Mouse (Mus musculus): Measurements from ENCODE around the gene Olfr844.

Olfr844 gene

DNA sequence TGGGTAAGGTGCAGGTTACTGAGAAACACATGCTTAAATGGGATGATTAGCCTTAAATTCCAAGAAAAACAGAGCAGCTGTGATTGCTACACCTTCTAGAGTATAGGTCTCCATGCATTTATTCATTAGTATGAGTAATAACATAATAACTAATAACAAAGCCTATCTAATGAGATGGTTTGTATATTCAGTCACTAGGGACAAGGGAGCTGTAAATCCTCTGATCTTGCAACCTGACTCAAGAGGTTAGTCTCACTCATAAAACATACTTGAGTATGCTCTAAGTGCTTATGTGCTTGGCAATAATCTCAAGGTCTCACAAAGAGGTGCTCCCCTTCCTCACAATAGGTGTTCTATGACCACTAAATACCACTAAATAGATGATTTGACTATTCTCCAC is at the start of gene Olfr844:
TSS of gene Olfr844 (plus strand) at position 301 of the 400 bp plus-strand sequence.
- no peak for DNase-seq

GRCm38 (mm10) chr9:19336157-19336556 is 20.0 kb downstream of the Olfr844 start, which contains the start of gene Olfr845:
Olfr845 (plus strand) TSS chr9:19336457.
- DNase-seq = no peak

- DNase-seq = no peak
These were observed 47.8 kb downstream of the Olfr844 start, which contains the start of gene Olfr846 for GRCm38 (mm10) chr9:19363905-19364304. Olfr846 (minus strand) TSS chr9:19364005.
